Mouse (Mus musculus) spleen, postnatal 4 days (tissue): ENCODE measurements around the gene Cfl1.
A peak's percentile ranks its signal among the peaks of the same experiment; 100 is the strongest.

ENCODE experiments used
- DNase-seq, 2 experiments: peaks; one replicate each; pipeline ENCODE4 v3.0.0; 2022; ENCODE audit warnings: low spot score in 2 of 2

Cfl1 gene

DNA sequence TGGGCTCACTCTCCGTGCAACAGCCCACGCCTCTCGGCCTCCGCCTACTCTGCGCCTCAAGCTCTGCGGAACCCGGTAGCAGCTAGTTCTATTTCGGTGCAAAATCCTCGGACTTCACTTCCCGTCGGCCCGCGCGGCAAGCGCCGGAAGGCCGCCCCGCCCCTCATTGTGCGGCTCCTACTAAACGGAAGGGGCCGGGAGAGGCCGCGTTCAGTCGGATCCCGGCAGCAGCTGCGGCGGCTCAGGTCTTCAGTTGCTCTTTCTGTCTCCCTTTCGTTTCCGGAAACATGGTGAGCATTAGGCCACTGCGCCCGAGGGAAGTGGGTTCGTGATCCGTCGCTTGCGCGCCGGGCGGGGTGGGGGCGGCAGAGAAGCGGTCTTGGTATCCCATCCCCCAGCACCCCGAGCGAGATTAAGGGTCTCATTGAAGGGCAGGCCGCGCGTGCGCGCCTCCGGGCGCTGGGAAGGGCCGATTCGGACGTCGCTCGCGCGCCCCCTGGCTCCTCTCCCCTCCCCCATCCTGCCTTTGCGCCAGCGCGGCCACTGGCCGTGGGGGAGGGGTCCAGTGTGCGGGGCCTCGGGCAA lies at the start of gene Cfl1:
Gene Cfl1 (plus strand): TSS at position 143 of the 585 bp plus-strand sequence.
- peak; percentile 94 to 96 for DNase-seq

GRCm38 (mm10) chr19:5444371-5444908 lies 45.8 kb upstream of the Cfl1 start:
- no peak for DNase-seq

GRCm38 (mm10) chr19:5444954-5445353 lies 45.3 kb upstream of the Cfl1 start:
- no peak for DNase-seq

DNA sequence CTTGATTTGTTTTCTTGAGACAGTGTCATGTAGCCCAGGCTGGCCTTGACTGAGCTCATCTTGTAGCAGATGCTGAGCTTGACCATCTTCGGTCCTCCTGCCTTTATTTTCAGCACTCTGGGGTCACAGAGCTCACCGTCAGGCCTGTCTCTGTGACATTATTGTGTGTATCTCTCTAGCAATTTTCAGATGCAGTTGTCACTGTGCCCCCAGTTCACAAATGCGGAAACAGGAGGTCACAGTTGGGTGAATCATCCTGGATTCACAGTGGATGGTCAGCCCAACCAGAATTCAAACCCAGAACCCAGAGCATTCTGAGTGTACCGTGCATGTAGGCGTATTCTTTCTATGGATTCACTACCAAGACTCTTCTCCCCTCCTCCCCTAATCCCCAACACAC lies 44.5 kb upstream of the Cfl1 start:
- DNase-seq, result no peak

DNA sequence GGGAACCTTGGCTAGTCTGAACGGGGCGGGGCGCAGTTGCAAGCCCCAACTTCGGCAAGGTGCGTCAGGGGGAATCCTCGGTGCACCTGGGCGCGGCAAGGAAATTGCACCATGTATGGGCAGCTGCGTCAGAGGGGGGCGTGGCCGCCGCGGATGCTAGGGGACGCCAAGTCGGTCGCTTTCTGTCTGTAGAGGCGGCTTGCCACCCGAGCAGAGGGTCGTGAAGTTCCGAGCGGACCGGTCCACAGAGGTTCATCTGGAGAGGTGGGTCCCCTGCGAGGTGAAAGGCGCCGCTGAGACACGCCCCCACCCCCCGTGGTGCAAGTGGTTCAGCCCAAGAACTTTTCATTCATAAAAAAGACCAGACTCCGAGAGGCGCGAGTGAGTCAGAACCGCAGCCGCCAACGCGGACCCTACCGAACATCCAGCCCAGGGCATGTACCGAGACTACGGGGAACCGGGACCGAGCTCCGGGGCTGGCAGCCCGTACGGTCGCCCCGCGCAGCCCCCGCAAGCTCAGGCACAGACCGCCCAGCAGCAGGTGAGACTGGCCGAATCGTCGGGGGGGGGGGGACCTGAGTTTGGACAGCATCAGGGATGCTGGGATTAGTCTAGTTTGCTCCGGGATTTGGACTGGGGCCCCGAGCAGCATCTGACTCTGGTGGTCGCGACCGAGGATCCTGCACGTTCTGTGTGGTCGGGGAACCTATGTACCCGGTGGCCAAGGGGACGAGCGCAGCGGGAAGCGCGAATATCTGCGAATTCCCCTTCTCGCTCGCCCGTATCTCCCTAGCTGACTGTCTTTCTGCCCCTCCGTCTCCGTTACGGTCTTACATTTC lies 42.5 kb upstream of the Cfl1 start, which contains the start of gene Fosl1:
Gene Fosl1 (plus strand): TSS at position 33 of the 839 bp plus-strand sequence.
- peak; percentile 70 to 86 for DNase-seq

GRCm38 (mm10) chr19:5448354-5449150 lies 41.7 kb upstream of the Cfl1 start:
- DNase-seq, result peak in 1 of 2 experiments; percentile 36

DNA sequence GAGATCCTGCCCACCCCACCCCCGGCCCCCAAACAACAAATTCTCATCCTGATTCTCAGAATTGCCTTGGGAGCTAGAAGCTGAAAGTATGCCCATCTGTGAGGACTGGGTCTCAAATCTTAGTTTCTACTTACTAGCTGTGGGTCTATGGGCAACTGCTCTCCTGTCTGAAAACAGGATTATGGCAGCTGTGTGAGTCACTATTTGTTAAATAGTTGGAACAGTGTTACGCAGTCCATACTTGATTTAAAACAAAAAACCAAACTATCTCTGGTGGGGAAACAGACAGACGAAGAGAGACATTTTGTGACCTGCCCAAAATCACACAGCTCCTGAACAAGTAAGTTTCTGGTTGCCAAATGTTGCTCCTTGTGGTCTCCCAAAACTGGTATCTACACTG lies 40.6 kb upstream of the Cfl1 start:
- DNase-seq, result no peak

- no peak for DNase-seq
Observed at GRCm38 (mm10) chr19:5451766-5452165, 38.5 kb upstream of the Cfl1 start.

- DNase-seq, result no peak
Observed at GRCm38 (mm10) chr19:5455037-5455436, 35.2 kb upstream of the Cfl1 start.

GRCm38 (mm10) chr19:5455568-5455967 lies 34.7 kb upstream of the Cfl1 start:
- peak in 1 of 2 experiments; percentile 59 for DNase-seq

DNA sequence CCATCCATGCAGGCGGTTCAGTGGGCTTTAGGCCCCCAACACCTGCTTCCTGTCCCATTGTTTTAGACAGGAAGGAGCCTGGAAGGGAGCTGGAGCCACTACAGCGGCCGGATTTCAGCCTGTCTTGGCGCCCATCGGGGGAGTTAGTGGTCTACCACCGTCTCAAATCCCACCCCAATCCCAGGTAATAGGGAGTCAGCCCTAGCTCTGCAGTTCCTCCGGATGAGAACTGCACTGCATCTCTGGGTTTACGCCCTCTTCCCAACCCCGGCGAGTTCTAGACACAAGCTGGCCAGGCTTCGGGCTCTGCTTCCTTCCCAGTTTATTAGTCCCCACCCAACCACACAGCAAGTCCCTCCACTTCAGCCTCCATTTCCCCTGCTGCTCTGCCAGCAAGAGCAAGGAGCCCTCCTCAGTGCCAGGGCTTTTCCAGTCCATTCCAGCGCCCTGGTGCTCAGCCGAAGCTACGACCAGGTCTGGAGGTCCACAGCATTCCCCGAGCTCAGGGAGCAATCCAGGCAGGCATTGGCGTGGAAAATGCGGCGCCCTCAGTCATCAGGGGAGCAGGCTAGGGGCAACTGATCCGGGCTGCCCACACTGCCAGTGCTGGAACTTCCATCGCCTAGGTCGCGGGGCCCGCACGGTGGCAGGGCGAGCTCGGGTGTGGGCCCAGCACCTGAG lies 33.9 kb upstream of the Cfl1 start:
- DNase-seq, result peak in 1 of 2 experiments; percentile 59

- DNase-seq, result peak; percentile 91 to 94
Observed at GRCm38 (mm10) chr19:5456922-5457745, 33.1 kb upstream of the Cfl1 start.

DNA sequence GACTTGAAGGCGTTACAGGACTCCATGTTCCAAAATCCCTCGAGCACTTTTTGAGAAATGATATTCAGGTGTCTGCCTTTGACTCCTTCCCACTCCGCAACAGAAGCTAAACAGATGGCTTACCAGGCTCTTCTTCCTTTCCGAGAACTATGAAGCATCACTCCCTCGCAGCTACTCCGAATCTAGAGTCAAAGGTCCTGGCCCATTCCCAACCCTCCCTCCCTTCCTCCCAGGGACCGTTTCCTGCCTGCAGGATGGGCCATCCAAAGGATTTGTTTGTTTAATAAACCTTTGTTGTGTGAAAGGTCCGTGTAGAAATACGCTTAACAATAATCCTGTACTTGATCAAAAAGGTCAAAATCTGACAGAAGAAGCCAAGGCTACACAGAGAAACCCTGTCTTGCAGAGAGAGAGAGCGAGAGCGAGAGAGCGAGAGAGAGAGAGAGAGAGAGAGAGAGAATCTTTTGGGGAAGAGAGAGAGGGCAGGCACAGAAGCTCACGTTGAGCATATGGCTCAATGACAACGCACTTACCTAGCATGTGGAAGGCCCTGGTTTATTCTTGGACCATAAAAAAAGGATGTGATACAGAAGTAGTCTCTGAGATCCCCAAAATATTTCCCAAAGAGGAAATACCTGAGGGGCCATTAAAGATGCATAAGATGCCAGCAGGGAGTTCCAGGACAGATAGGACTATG lies 32.4 kb upstream of the Cfl1 start, which contains the start of gene Ccdc85b:
Gene Ccdc85b (minus strand): TSS at position 149 of the 697 bp plus-strand sequence.
- no peak for DNase-seq

- DNase-seq, result no peak
Observed at GRCm38 (mm10) chr19:5459019-5459418, 31.2 kb upstream of the Cfl1 start.

- no peak for DNase-seq
Observed at GRCm38 (mm10) chr19:5459896-5460295, 30.4 kb upstream of the Cfl1 start.

GRCm38 (mm10) chr19:5460465-5460911 lies 29.8 kb upstream of the Cfl1 start, which contains the start of gene Fibp:
TSS of gene Fibp (plus strand) at chr19:5460615.
- peak; percentile 86 to 93 for DNase-seq

GRCm38 (mm10) chr19:5461411-5461810 lies 28.8 kb upstream of the Cfl1 start:
- no peak for DNase-seq

GRCm38 (mm10) chr19:5463212-5463611 lies 27.0 kb upstream of the Cfl1 start:
- no peak for DNase-seq

DNA sequence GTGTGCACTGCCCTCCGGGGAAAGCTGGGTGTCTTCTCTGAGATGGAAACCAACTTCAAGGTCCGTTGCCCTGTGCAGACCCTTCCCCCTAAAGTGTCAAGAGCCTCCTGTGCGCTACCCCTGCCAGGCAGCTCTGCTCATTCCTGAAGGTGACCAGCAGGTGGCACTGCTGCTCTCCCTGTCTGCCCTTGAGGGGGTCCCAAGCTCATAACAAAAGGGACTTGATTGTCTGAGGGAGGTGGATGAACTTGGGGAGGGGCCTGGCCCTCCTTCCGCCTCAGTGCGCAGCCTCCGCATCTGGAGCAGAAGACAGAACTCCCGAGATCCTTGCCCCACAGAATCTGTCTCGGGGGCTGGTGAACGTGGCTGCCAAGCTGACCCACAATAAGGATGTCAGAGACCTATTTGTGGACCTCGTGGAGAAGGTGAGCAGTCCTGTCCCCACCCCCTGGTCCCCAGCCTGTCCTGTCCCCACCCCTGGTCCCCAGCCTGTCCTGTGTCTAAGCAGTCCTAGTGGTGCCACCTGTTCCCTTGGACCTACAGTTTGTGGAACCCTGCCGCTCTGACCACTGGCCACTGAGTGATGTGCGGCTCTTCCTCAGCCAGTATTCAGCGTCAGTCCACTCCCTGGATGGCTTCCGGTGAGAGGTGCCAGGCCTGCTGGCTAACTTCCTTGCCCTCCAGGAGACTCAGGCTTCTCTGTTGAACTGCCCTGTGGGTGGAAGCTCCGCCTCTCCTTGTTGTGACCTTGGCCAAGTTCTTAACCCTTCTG lies 26.3 kb upstream of the Cfl1 start:
- peak in 1 of 2 experiments; percentile 83 for DNase-seq
